Mouse (Mus musculus): Measurements from ENCODE around the gene Acoxl. TPM values are rescaled to one million over a fixed set of nuclear protein-coding genes. Genes with fewer than 3 reads are reported as not detected.

Gene Acoxl
- polyA plus RNA-seq, 1 experiment from 2014 or later, result not detected

GRCm38 (mm10) chr2:128156067-128156462 lies 317.4 kb downstream of the Acoxl start:
- peak; percentile 29; the same call in 1 of the 2 replicates for ATAC-seq
- WGBS, result 52% methylated on average over 5 of the region's 5 CpGs
- Histone ChIP-seq H3K9ac (replicated peaks; ENCODE audit: low read depth, low read length) (no peak overlapping the region), H3K27ac (ENCODE audit: low read length) (no peak overlapping the region), H3K9me3 (ENCODE audit: control insufficient read depth, low read length) (no peaks in the 10 kb centered on the region), H3K4me2 (ENCODE audit: low read length) (no peak overlapping the region), H3K36me3 (ENCODE audit: control insufficient read depth, insufficient read depth) (no peaks in the 10 kb centered on the region), H3K27me3 (replicated peaks; ENCODE audit: control insufficient read depth, insufficient read depth, low read length) (no peaks in the 10 kb centered on the region), H3K4me3 (replicated peaks; ENCODE audit: low read length) (no peak overlapping the region), H3K4me1 (replicated peaks; ENCODE audit: control insufficient read depth, insufficient read depth, low read length) (peaks cover 22% of the 10 kb centered on the region)

GRCm38 (mm10) chr2:128156557-128157412 lies 318.1 kb downstream of the Acoxl start:
- no peak; the same call in 1 of the 2 replicates for ATAC-seq
- Histone ChIP-seq H3K27ac (ENCODE audit: low read length) (no peak overlapping the region), H3K4me3 (replicated peaks; ENCODE audit: low read length) (no peak overlapping the region), H3K27me3 (replicated peaks; ENCODE audit: control insufficient read depth, insufficient read depth, low read length) (no peaks in the 10 kb centered on the region), H3K4me2 (ENCODE audit: low read length) (no peak overlapping the region), H3K9me3 (ENCODE audit: control insufficient read depth, low read length) (no peaks in the 10 kb centered on the region), H3K4me1 (replicated peaks; ENCODE audit: control insufficient read depth, insufficient read depth, low read length) (peaks cover 22% of the 10 kb centered on the region), H3K36me3 (ENCODE audit: control insufficient read depth, insufficient read depth) (no peaks in the 10 kb centered on the region), H3K9ac (replicated peaks; ENCODE audit: low read depth, low read length) (no peak overlapping the region)
- WGBS, result 68% methylated on average over 12 of the region's 12 CpGs

- WGBS, result 47% methylated on average over 17 of the region's 17 CpGs
- ATAC-seq, result no peak
- H3K36me3 ChIP-seq (ENCODE audit: control insufficient read depth, insufficient read depth), result no peaks in the 10 kb centered on the region
Observed at GRCm38 (mm10) chr2:128158734-128159410, 320.2 kb downstream of the Acoxl start.

GRCm38 (mm10) chr2:128159619-128160125 lies 321.0 kb downstream of the Acoxl start:
- H3K4me2 ChIP-seq (ENCODE audit: low read length), result no peak overlapping the region
- no peaks in the 10 kb centered on the region for H3K9me3 ChIP-seq (ENCODE audit: control insufficient read depth, low read length)
- ATAC-seq, result no peak
- no peaks in the 10 kb centered on the region for H3K36me3 ChIP-seq (ENCODE audit: control insufficient read depth, insufficient read depth)
- H3K9ac ChIP-seq (replicated peaks; ENCODE audit: low read depth, low read length), result no peak overlapping the region
- peaks cover 15% of the 10 kb centered on the region; the same call in 1 of the 2 replicates for H3K4me1 ChIP-seq (replicated peaks; ENCODE audit: control insufficient read depth, insufficient read depth, low read length)
- H3K27me3 ChIP-seq (replicated peaks; ENCODE audit: control insufficient read depth, insufficient read depth, low read length), result no peaks in the 10 kb centered on the region
- no peak overlapping the region for H3K4me3 ChIP-seq (replicated peaks; ENCODE audit: low read length)
- WGBS, result 69% methylated on average over 7 of the region's 7 CpGs
- H3K27ac ChIP-seq (ENCODE audit: low read length), result no peak overlapping the region

More at GRCm38 (mm10) chr2:128158734-128159410, 320.2 kb downstream of the Acoxl start:
- H3K4me3 ChIP-seq (replicated peaks; ENCODE audit: low read length), result no peak overlapping the region
- H3K4me1 ChIP-seq (replicated peaks; ENCODE audit: control insufficient read depth, insufficient read depth, low read length), result peaks cover 15% of the 10 kb centered on the region
- no peak overlapping the region for H3K4me2 ChIP-seq (ENCODE audit: low read length)
- no peak overlapping the region for H3K27ac ChIP-seq (ENCODE audit: low read length)
- no peaks in the 10 kb centered on the region for H3K27me3 ChIP-seq (replicated peaks; ENCODE audit: control insufficient read depth, insufficient read depth, low read length)
- H3K9me3 ChIP-seq (ENCODE audit: control insufficient read depth, low read length), result no peaks in the 10 kb centered on the region
- H3K9ac ChIP-seq (replicated peaks; ENCODE audit: low read depth, low read length), result no peak overlapping the region

- no peak overlapping the region for H3K27ac ChIP-seq (ENCODE audit: low read length)
- H3K4me1 ChIP-seq (replicated peaks; ENCODE audit: control insufficient read depth, insufficient read depth, low read length), result peaks cover 10% of the 10 kb centered on the region
- H3K9me3 ChIP-seq (ENCODE audit: control insufficient read depth, low read length), result no peaks in the 10 kb centered on the region
- 68% methylated on average over 8 of the region's 8 CpGs for WGBS
- no peaks in the 10 kb centered on the region for H3K27me3 ChIP-seq (replicated peaks; ENCODE audit: control insufficient read depth, insufficient read depth, low read length)
- ATAC-seq, result no peak
- H3K36me3 ChIP-seq (ENCODE audit: control insufficient read depth, insufficient read depth), result no peaks in the 10 kb centered on the region
- no peak overlapping the region for H3K4me3 ChIP-seq (replicated peaks; ENCODE audit: low read length)
- no peak overlapping the region for H3K9ac ChIP-seq (replicated peaks; ENCODE audit: low read depth, low read length)
- no peak overlapping the region for H3K4me2 ChIP-seq (ENCODE audit: low read length)
Observed at GRCm38 (mm10) chr2:128163177-128163576, 324.5 kb downstream of the Acoxl start.

- Histone ChIP-seq H3K36me3 (ENCODE audit: control insufficient read depth, insufficient read depth) (no peaks in the 10 kb centered on the region), H3K27me3 (replicated peaks; ENCODE audit: control insufficient read depth, insufficient read depth, low read length) (no peaks in the 10 kb centered on the region), H3K9ac (replicated peaks; ENCODE audit: low read depth, low read length) (no peak overlapping the region), H3K4me1 (replicated peaks; ENCODE audit: control insufficient read depth, insufficient read depth, low read length) (peaks cover 7% of the 10 kb centered on the region), H3K27ac (ENCODE audit: low read length) (no peak overlapping the region), H3K9me3 (ENCODE audit: control insufficient read depth, low read length) (no peaks in the 10 kb centered on the region), H3K4me2 (ENCODE audit: low read length) (peak overlapping the region; percentile 10; the same call in 1 of the 2 replicates), H3K4me3 (replicated peaks; ENCODE audit: low read length) (no peak overlapping the region)
- ATAC-seq, result peak; percentile 69
- 41% methylated on average over 13 of the region's 13 CpGs for WGBS
Observed at GRCm38 (mm10) chr2:128166623-128167423, 328.1 kb downstream of the Acoxl start.

- ATAC-seq, result no peak
- no peak overlapping the region for H3K9ac ChIP-seq (replicated peaks; ENCODE audit: low read depth, low read length)
- no peak overlapping the region for H3K4me3 ChIP-seq (replicated peaks; ENCODE audit: low read length)
- H3K9me3 ChIP-seq (ENCODE audit: control insufficient read depth, low read length), result no peaks in the 10 kb centered on the region
- no peak overlapping the region for H3K4me2 ChIP-seq (ENCODE audit: low read length)
- WGBS, result 94% methylated on average over 12 of the region's 12 CpGs
- no peak overlapping the region for H3K27ac ChIP-seq (ENCODE audit: low read length)
- peaks cover 7% of the 10 kb centered on the region for H3K4me1 ChIP-seq (replicated peaks; ENCODE audit: control insufficient read depth, insufficient read depth, low read length)
- no peaks in the 10 kb centered on the region for H3K27me3 ChIP-seq (replicated peaks; ENCODE audit: control insufficient read depth, insufficient read depth, low read length)
- H3K36me3 ChIP-seq (ENCODE audit: control insufficient read depth, insufficient read depth), result no peaks in the 10 kb centered on the region
Observed at GRCm38 (mm10) chr2:128167930-128168329, 329.3 kb downstream of the Acoxl start.

GRCm38 (mm10) chr2:128169486-128169885 lies 330.8 kb downstream of the Acoxl start:
- no peak for ATAC-seq
- no peak overlapping the region for H3K4me2 ChIP-seq (ENCODE audit: low read length)
- peaks cover 7% of the 10 kb centered on the region for H3K4me1 ChIP-seq (replicated peaks; ENCODE audit: control insufficient read depth, insufficient read depth, low read length)
- no peak overlapping the region for H3K9ac ChIP-seq (replicated peaks; ENCODE audit: low read depth, low read length)
- H3K27ac ChIP-seq (ENCODE audit: low read length), result no peak overlapping the region
- no peak overlapping the region for H3K4me3 ChIP-seq (replicated peaks; ENCODE audit: low read length)
- WGBS, result 82% methylated on average over 5 of the region's 5 CpGs
- no peaks in the 10 kb centered on the region for H3K9me3 ChIP-seq (ENCODE audit: control insufficient read depth, low read length)
- no peaks in the 10 kb centered on the region for H3K27me3 ChIP-seq (replicated peaks; ENCODE audit: control insufficient read depth, insufficient read depth, low read length)
- no peaks in the 10 kb centered on the region for H3K36me3 ChIP-seq (ENCODE audit: control insufficient read depth, insufficient read depth)

All from forebrain, embryonic 16.5 days (tissue).